Mouse (Mus musculus) cortical plate, adult 2 months (tissue): ENCODE results near the gene Prdx4. TPM values are rescaled to one million over a fixed set of nuclear protein-coding genes. Genes with fewer than 3 reads are reported as not detected.
"Not testable (repeated sequence)": the region's sequence is repeated elsewhere in the genome, so short reads cannot be mapped to it uniquely, and the experiment has no call there.

Experiments
- H3K27ac ChIP-seq: fragments of 200-500 bp; 2 replicates; pipeline ENCODE4 v1.5.1; 2012; ENCODE audit warnings: low read length, control low read depth, inconsistent platforms; ENCODE audit not compliant: insufficient read depth
- H3K4me1 ChIP-seq: fragments of 200-500 bp; 2 replicates; pipeline ENCODE4 v1.6.1; 2011; ENCODE audit warnings: low read length; ENCODE audit not compliant: control insufficient read depth, insufficient read depth
- H3K4me3 ChIP-seq: fragments of 200-500 bp; 2 replicates; pipeline ENCODE4 v1.5.1; 2011; ENCODE audit warnings: mild to moderate bottlenecking, low read length, control low read depth; ENCODE audit not compliant: insufficient read depth
- CTCF ChIP-seq: fragments of 200-500 bp; IDR thresholded peaks from 2 replicates; pipeline ENCODE4 v1.5.1; 2011; ENCODE audit warnings: mild to moderate bottlenecking, control low read depth, low read length; ENCODE audit not compliant: insufficient read depth; ENCODE audit errors: extremely low read depth
- POLR2A ChIP-seq: fragments of 200-500 bp; IDR thresholded peaks from 2 replicates; pipeline ENCODE4 v1.6.1; 2011; ENCODE audit warnings: mild to moderate bottlenecking, low read length, control low read depth; ENCODE audit not compliant: insufficient read depth; ENCODE audit errors: extremely low read depth
- polyA plus RNA-seq: library from polyadenylated mRNA; depleted of rRNA; stranded (reverse); fragments of >200 nt; gene quantifications from 2 replicates; pipeline ENCODE4 v1.2.3, GENCODE M21; 2012; rRNA removed

The Prdx4 gene
- 30.8 and 35.8 TPM in 2 replicates for polyA plus RNA-seq

DNA sequence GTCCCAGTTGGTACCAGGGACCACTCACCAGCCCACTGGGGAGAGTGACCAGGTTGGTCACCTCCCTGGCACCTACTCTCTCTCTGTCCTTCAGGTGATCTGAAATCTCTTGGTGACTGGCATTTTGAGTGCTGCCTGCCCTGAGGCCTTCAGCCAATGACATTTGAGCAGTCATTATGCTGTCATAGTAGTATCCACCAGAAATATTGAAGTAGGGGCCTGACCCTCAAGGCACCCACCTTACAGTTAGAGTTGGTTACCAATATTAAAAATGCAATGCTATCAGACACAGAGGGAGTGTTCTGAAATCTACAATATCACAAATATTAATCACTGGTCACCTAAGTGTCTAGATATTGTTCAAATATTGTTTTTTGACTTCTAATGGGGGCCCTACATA is at the start of gene Prdx4:
Gene Prdx4 (minus strand): TSS at position 101 of the 400 bp plus-strand sequence.
- Histone ChIP-seq H3K4me3 (no peak within 1 kb of the TSS), H3K27ac (no peak within 1 kb of the TSS), H3K4me1 (0 out of 2 replicates have a peak, but pooled peaks cover 2% of the 10 kb centered on the region)
- TF ChIP-seq CTCF (no peak), POLR2A (no peak)

DNA sequence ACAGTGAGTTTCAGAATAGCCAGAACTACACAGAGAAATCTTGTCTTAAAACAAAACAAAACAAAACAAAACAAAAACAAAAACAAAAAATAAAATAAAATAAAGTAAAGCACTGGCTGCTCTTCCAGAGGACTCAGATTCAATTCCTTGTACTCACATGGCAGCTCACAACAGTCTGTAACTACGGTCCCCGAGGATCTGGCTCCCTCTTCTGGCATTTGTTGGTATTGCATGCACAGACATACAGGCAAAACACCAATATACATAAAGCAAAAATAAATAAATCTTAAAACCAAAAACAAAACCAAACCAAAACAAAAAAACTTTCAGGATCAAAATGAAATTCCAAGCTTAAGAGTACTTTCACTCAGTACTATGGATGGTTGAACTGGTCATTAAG is 36.0 kb upstream of the Prdx4 start:
- H3K4me3 ChIP-seq: no peak overlapping the region
- TF ChIP-seq POLR2A (no peak), CTCF (peak; percentile 29; the same call in 1 of the 2 replicates)
- no peak overlapping the region for H3K27ac ChIP-seq

DNA sequence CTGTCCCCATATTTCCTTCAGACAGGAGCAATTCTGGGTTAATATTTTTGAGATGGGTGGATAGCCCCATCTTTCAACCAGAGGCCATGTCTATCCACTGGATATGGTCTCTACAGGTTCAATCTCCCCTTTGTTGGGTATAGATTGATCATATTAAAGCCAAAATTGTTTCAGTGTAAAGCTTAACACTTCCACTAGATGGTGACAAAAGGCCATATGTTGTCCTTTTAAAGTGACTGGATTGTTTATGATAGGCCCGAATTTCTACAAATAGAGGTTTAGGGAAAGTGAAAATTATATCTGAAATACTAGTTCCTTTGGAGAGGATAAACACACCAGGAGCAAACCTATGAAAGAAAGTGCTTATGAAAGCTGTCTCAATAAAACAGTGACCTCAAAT is 34.9 kb upstream of the Prdx4 start:
- no peaks in the 10 kb centered on the region for H3K4me1 ChIP-seq
- H3K4me3 ChIP-seq: no peak overlapping the region
- TF ChIP-seq CTCF: no peak
- TF ChIP-seq POLR2A: no peak
- no peak overlapping the region for H3K27ac ChIP-seq

More for the DNA sequence above, 36.0 kb upstream of the Prdx4 start:
- no peaks in the 10 kb centered on the region for H3K4me1 ChIP-seq

GRCm38 (mm10) chrX:155370110-155370509 is 29.6 kb upstream of the Prdx4 start:
- H3K4me3 ChIP-seq, H3K4me1 ChIP-seq, H3K27ac ChIP-seq: not testable (repeated sequence)

DNA sequence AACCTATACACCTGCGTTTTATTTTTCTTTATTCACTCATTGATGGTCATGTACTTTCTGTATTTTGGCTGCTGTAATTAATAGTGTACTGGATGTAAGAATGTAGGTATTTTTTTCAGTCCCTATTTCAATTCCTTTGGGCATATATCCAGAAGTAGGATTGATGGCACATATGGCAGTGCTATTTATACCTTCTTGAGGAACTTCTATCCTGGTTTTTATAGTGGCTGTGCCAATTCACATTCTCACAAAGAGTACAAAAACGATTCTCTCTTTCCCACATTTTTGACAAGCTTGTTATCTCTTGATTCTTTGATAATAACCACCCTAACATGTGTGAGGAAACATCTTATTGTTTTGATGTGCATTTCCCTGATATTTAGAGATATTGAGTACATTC is 24.5 kb upstream of the Prdx4 start:
- Histone ChIP-seq H3K4me3 (no peak overlapping the region), H3K4me1 (no peaks in the 10 kb centered on the region), H3K27ac (no peak overlapping the region)
- TF ChIP-seq POLR2A: no peak
- no peak for TF ChIP-seq CTCF

DNA sequence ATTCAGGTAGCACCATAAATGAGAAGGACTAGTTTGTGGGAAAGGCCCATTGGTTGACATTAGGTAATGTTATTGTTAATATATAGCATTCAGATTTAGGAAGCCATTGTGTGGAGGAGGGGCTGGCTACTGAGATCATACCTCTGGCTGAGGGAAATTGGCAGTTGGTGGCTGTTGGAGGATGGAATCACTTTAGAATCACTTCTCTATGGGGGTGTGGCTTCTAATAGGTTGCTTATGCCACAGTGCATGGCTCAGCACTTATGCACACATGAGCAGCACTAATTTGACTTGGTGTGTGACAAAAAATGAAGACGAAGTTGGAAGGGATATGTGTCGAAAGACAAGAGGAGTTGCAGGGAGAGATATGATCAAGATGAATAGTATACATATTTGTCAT is 5.7 kb upstream of the Prdx4 start:
- no peaks in the 10 kb centered on the region for H3K4me1 ChIP-seq
- H3K4me3 ChIP-seq: no peak overlapping the region
- H3K27ac ChIP-seq: no peak overlapping the region
- TF ChIP-seq POLR2A (no peak), CTCF (no peak)

GRCm38 (mm10) chrX:155337905-155338721 is 2.4 kb downstream of the Prdx4 start:
- 0 out of 2 replicates have a peak, but pooled peaks cover 2% of the 10 kb centered on the region for H3K4me1 ChIP-seq
- peak overlapping the region; percentile 86 for H3K4me3 ChIP-seq
- no peak for TF ChIP-seq CTCF
- TF ChIP-seq POLR2A: peak; percentile 59; the same call in 1 of the 2 replicates
- H3K27ac ChIP-seq: peak overlapping the region; percentile 45; the same call in 1 of the 2 replicates

- Histone ChIP-seq H3K4me1 (0 out of 2 replicates have a peak, but pooled peaks cover 2% of the 10 kb centered on the region), H3K4me3 (peak overlapping the region; percentile 86)
- TF ChIP-seq POLR2A (no peak), CTCF (no peak)
Measured at GRCm38 (mm10) chrX:155337567-155337904, 3.0 kb downstream of the Prdx4 start.

DNA sequence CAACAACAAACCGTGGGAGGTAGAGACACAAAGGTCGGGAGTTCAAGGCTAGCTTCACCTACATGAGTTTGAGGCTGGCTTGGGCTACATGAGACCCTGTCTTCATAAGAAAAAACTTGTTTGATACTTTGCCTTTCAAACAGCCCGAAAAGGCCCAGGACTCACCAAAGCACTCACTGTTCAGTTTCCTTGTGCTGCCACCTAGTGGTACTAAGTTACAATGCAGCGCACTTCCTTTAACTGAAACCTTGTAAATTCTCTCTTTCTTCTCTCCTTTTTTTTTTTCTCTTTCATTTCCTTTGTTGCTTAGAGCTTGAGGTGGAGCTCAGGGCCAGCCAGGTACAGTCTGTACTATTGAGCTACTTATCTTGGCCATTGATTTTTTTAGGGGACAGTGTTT is 22.5 kb downstream of the Prdx4 start:
- H3K27ac ChIP-seq: no peak overlapping the region
- no peak overlapping the region for H3K4me3 ChIP-seq
- TF ChIP-seq CTCF (peak; percentile 44; the same call in 1 of the 2 replicates), POLR2A (no peak)
- H3K4me1 ChIP-seq: no peaks in the 10 kb centered on the region

More at GRCm38 (mm10) chrX:155337567-155337904, 3.0 kb downstream of the Prdx4 start:
- no peak overlapping the region for H3K27ac ChIP-seq

GRCm38 (mm10) chrX:155306390-155306789 is 34.2 kb downstream of the Prdx4 start:
- TF ChIP-seq POLR2A (no peak), CTCF (no peak)
- H3K4me3 ChIP-seq: no peak overlapping the region
- H3K4me1 ChIP-seq: no peaks in the 10 kb centered on the region
- H3K27ac ChIP-seq: no peak overlapping the region
